Mouse (Mus musculus): ENCODE measurements around the gene Vmn1r8.
"Not testable (repeated sequence)": the region's sequence is repeated elsewhere in the genome, so short reads cannot be mapped to it uniquely, and the experiment has no call there.

Gene Vmn1r8

GRCm38 (mm10) chr6:57031984-57032383, at the start of gene Vmn1r8:
Vmn1r8 (plus strand) TSS chr6:57032284.
- DNase-seq (ENCODE audit: low spot score): no peak

GRCm38 (mm10) chr6:56996943-56997342, 35.1 kb upstream of the Vmn1r8 start, which contains the start of gene Vmn1r6:
Vmn1r6 (plus strand) TSS chr6:56997243.
- DNase-seq (ENCODE audit: low spot score): no peak

GRCm38 (mm10) chr6:57025224-57025623, 6.9 kb upstream of the Vmn1r8 start, which contains the start of gene Vmn1r7:
Vmn1r7 (minus strand) TSS chr6:57025324.
- not testable (repeated sequence) for DNase-seq (ENCODE audit: low spot score)

- no peak for DNase-seq (ENCODE audit: low spot score)
Observed at GRCm38 (mm10) chr6:57034674-57035073, 2.6 kb downstream of the Vmn1r8 start.

GRCm38 (mm10) chr6:57063730-57064129, 31.6 kb downstream of the Vmn1r8 start:
- no peak for DNase-seq (ENCODE audit: low spot score)

- DNase-seq (ENCODE audit: low spot score): no peak
Observed at GRCm38 (mm10) chr6:57066487-57066886, 34.4 kb downstream of the Vmn1r8 start, which contains the start of gene Vmn1r9. Vmn1r9 (plus strand) TSS chr6:57066787.
